Mouse (Mus musculus) cerebellum, postnatal 10 days (tissue): ENCODE measurements around the gene Ntng2.

Experiments used
- DNase-seq, 2 experiments: peaks; one replicate each; pipeline ENCODE4 v3.0.0; 2021; ENCODE audit warnings: mixed read lengths in 2 of 2

The Ntng2 gene

DNA sequence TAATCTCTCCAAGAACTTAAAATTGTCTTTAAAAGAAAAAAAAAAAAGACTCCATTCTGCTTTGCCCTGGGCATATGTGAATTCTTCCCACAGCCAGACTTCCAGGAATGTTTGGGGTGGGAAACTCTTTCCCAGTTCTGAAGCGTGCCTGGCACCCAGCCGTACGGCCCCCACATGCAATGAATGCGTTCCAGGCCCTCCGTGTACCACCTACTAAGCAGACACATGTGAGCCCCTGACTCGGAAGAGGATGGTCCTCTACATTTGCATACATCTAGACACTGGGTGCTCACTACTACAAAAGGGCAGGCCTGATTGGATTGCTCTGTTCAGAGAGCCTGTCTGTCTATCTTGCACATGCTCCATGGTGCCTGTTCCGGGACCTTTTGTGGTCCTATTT, 17.0 kb downstream of the Ntng2 start:
- peak in 1 of 2 experiments; percentile 36 for DNase-seq

GRCm38 (mm10) chr2:29235026-29235425, 17.8 kb downstream of the Ntng2 start:
- peak; percentile 63 for DNase-seq

DNA sequence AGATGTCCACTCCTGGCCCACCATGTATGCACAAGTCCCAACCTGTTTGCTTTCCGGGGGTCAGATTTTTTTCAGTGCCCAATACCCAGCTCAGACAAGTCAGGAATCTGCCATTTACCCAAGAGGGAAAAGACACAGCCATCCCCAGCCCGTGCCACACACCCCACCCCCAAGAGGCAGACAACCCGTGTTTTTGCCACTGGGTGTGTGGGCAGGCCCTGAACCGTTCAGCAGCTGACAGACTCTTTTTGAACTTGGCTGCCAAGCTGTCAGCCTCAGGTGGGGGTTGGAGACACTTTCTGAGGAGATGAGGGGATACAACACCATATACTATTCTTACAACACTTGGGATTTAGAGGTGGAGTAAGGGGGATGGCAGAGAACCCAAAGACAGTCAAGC, 18.8 kb downstream of the Ntng2 start:
- no peak for DNase-seq

DNA sequence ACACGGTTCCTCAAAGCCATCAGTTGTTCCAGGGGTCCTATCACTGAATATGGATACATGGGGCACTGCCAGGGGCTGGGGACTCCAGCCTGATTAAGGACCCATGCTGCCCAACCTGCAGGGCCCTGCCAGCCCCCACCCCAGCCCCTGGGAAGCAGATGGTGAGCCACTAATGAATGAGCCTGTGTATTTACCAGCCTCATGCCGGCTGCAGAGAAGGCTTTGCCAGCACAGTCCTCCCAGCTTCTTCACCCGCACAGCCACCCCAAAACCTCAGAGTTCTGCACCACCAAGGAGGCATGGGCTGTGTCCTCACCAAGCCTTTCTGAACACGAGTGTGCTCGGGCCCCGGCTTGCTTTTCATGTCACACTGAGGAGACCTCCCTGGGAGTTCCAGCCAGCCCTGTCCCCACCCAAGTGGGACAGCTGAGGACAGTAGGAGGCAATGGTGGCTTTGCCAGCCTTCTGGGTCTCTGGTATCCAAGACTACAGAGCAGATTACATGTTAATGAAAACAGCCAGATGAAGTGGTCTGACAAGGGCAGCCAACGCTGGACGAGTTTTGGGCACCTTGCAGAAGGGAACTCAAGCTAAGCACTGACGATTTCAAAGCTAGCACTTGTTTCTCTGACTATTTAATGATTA, 22.5 kb downstream of the Ntng2 start:
- DNase-seq = peak; percentile 60 to 80

GRCm38 (mm10) chr2:29226671-29227070, 26.1 kb downstream of the Ntng2 start:
- DNase-seq = peak in 1 of 2 experiments; percentile 35

- peak; percentile 54 to 62 for DNase-seq
Measured at GRCm38 (mm10) chr2:29223591-29224262, 29.1 kb downstream of the Ntng2 start.

DNA sequence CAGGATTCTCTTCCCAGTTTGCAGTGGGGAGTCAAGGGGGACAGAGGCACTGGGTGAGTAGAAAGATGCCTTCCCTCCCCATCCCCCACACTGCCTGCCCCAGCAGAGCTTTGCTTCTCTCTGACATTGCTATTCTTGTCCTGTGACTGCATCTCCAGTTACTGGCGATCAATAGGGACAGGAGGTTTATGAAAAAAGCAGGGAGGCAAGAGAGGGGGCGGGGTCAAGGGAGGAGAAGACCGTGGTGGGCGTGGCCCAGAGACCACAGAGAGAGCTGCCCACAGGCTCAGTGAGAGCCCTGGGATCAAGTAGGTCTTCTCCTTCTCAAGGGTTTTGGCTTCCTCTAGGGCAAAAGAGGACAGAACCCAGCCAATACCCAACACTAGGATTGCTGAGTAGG, 30.5 kb downstream of the Ntng2 start:
- peak; percentile 54 to 60 for DNase-seq

DNA sequence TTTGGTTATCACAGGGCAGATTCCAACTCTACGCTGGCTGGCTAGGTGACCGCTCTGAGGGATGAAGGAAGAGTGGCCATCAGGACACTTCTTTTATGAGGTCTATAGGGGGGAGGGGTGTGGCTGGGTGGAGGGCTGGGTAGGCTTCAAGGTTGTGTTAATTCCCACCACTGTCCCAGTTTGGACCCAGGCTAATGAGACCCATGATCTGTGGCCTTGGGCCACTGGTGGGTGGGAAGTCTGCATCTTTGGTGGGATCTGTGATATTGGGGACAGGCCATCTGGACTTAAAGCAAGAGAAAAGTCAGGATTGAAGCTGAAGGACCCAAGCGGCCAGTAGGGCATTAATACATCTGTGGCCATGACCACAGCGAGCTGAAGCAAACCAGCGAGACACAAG, 34.0 kb downstream of the Ntng2 start:
- DNase-seq = peak in 1 of 2 experiments; percentile 48

DNA sequence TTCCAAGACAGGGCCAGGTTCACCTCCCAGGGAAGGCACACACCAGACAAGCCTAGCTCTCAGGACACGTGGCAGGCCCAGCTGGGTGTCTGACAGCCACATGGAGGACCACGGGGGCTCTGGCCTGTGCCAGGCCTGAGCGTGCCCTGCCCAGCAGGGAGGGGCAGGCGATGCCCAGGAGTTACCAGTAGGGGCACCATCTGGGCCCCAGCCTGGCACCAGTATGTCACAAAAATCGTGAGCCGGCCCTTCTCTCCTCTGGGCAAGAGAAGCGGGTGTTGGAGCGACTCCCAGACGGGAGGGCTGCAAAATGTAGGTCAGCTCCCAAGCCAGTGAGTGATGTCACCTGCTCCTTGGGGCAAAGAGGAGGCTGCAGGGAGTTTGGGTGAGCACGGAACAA, 34.9 kb downstream of the Ntng2 start:
- peak; percentile 97 for DNase-seq

GRCm38 (mm10) chr2:29217042-29217441, 35.8 kb downstream of the Ntng2 start:
- peak in 1 of 2 experiments; percentile 44 for DNase-seq

- DNase-seq = peak; percentile 91 to 94
Measured at GRCm38 (mm10) chr2:29216286-29217012, 36.4 kb downstream of the Ntng2 start.

- peak in 1 of 2 experiments; percentile 38 for DNase-seq
Measured at GRCm38 (mm10) chr2:29206156-29206555, 46.6 kb downstream of the Ntng2 start.

DNA sequence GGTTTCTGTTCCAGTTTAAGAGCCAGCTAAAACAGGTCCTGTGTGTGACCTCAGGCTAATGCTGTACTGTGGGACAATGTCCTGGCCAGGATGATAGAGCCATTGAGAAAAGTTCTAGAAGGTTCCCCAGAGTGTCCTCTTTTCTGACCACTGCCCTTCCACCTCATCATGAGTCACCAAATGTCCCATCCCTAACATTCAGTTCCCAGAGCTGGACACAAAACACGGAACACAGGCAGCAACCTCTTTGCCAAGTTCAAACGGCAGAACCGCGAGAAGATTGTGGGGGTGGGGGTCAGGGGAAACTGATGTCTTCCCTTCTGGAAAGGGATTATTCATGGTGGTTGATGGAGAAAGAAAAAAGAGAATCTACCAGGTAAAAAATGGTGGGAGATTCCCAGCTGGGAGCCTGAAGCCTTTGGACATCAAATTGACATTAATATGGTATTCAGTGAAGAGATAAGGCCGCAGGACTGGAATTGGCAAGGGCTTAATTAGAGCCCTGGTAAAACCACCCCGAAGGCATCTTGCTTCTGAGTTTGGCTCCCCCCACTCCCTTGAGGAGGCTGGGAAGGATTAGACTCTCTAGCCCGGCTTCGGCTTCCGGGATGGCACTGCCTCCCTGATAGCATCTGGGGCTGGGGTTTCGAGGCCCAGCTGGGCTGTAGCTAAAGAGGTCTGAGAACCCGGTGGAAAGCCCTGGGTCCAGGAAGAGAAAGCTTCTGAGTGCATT, 51.4 kb downstream of the Ntng2 start:
- DNase-seq = peak; percentile 14 to 23

DNA sequence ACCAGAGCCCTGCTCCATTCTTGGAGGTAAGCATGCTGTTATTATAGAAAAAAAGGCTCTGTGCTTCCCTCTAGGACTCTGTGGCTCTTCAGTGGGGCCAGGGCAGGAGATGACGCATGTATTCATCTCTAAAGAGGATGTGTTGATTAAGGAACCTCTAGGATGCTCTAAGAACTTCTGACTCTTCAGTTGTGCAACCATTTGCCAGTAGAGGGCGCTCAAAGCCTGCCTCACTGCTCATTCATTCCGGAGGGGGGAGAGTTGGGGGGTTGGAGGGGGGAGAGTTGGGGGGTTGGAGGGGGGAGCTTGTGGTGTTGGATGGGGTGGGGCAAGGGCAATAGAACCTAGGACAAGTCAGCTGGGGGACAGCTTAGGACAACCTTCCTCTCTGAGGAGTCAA, 52.9 kb downstream of the Ntng2 start:
- peak; percentile 77 to 84 for DNase-seq

DNA sequence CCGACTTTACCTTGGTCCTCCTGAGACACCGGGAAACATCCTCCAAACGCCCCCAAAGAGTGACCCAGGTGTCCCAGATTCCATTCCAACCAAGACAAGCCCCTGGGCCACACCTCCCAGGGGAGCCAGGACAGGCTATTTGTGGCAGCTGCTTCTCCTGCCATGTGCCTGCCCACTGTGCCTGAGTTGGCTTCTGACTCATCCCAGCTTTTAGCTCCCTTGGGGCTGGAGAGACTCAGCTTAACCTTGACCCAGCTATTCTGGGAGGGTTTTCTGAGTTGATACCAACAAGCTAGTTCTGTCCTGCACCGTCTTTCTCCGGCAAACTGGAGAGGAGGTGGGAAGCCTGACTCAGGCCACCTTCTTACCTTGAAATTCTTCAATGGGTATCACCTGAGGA, 54.4 kb downstream of the Ntng2 start:
- no peak for DNase-seq

DNA sequence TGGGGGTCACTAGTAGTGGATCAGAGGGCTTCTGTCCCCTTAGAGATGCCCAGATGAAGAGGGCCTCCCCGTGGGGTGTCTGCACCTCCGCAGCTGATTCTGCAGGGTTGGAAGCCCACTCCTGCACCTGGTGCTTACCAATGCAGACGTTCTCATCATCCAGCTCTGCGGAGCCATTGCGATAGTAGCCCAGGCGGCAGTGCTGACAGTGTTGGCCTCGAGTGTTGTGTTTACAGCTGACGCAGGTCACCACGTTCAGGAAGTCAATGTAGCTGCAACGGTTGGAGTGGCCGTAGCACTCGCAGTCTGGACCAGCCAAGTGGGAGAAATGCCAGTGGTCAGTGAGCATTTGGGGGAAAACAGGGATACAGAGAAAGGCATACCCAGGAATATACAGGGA, 56.0 kb downstream of the Ntng2 start:
- DNase-seq = peak in 1 of 2 experiments; percentile 31

- DNase-seq = peak; percentile 94 to 97
Measured at GRCm38 (mm10) chr2:29194547-29195463, 58.0 kb downstream of the Ntng2 start.

DNA sequence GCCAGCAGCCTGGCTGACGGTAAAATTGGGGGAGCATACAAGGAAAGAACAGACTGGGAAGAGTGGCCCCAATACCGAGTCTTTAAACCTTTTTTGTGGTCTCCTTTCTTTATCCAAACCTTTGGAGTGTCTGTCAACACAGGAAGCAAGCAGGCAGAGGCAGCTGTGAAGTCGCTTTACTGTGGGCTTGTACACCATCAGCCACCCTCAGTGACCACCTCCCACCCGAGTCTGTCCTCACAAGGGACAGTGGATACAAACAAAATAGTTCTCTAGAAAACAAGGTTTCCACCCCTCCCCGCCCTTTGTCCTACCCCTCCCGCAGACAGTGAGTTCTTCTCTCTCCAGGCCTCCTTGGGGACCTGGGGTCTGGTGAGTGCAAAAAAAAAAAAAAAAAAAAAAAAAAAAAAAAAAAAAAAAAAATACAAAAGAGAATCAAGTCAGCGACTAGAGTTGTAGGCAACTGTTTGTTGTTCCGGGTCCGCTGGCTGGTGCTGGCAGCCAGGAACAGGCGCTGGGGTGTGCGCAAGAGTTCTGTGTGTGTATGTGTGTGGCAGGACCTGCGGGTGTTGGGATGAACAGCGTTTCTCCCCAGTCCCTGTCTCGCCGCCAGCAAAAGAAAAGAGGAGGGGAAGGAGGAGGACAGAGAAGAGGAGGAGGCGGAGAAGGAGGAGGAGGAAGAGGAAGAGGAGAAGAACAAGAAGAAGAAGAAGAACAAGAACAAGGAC, 58.8 kb downstream of the Ntng2 start:
- peak; percentile 31 to 77 for DNase-seq

DNA sequence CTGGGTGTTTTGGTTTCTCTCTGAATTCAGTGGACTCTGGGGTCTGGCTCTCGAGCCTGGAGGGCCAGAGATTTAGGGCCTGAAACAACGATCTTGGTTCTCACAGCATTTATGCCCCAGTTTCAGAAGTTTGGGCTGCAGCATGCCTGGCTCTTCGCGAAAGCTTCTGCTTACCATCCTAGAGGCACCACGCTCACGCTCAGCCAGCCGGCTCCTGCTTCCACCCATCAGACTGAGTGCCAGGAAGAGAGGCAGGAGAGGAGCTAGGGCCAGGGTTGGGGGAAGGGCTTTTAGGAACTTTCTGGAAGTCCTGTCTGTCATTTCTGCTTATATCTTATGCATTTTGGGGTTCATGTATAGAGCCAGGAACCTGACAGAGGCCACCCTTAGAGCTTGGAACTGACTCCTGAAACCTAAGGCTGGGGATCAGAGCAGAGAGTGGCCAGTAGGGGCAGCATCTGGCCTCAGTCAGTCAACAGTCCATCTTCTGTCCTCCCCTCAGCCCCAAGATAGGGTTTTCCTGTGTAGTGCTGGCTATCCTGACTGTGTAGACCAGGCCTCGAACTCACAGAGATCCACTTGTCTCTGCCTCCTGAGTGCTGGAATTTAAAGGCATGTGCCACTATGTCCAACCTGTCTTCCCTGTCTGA, 60.1 kb downstream of the Ntng2 start:
- peak in 1 of 2 experiments; percentile 51 for DNase-seq
